Mouse (Mus musculus) layer of hippocampus, postnatal 10 days (tissue): ENCODE measurements around the gene 1700069L16Rik. TPM values are rescaled to one million over a fixed set of nuclear protein-coding genes. Genes with fewer than 3 reads are reported as not detected.

ENCODE experiments used
- DNase-seq, 2 experiments: peaks; one replicate each; pipeline ENCODE4 v3.0.0; 2021; ENCODE audit warnings: low spot score in 2 of 2
- total RNA-seq, 2 experiments: library from RNA; stranded (reverse); gene quantifications; 2 replicates each; pipeline ENCODE4 v1.2.3; 2021

1700069L16Rik gene
- total RNA-seq, 2 experiments from 2014 or later = not detected

DNA sequence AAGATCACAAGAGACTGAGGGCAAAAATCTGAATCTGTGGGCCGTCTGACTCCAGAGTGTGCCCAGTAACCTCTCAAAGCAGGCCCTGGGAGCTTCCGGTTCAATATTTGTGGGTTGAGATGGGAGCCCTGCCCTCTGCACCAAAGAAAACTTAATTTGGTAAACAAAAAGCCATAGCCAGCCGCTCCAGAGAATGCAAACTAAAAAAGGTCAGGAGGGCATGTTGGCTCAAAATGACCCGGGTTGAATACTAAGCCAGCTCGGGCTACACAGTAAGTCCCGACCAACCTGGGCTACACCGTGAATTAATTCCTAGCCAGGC, 10.4 kb upstream of the 1700069L16Rik start:
- no peak for DNase-seq

DNA sequence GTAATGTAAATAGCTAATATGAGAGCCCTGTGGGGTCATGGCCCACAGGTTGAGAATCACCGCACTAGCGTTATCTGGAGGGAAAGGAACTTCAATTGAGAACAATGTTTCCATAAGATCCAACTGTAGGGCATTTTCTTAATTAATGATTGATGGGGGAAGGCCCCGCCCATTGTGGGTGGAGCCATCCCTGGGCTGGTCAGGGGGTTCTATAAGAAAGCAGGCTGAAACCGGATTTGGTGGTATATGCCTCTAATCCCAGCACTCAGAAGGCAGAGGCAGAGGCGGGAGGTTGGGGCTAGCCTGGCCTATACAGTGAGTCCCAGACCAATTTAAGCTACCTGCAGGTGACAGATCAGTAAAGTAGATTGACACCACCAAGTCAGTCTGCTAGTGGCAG, 9.8 kb upstream of the 1700069L16Rik start:
- no peak for DNase-seq

DNA sequence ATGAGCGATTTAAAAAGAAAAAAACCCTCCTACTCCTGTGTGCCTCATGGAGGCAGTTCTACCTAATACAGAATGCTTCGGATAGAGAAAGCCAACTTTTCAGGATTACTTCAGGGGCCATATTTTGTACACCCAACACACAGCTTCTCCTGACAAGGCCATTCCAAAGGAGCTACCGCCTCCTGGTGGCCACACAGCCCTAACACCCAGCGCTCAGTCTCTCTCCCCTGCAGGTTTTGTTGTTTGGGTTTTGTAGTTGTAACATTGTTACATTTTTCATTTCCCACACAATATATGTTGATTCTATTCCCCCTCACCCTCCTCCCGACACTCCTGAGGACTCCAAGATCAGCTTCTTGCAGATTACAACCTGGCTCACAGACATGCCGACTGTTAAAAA, 7.6 kb upstream of the 1700069L16Rik start:
- DNase-seq = peak; percentile 72 to 79

DNA sequence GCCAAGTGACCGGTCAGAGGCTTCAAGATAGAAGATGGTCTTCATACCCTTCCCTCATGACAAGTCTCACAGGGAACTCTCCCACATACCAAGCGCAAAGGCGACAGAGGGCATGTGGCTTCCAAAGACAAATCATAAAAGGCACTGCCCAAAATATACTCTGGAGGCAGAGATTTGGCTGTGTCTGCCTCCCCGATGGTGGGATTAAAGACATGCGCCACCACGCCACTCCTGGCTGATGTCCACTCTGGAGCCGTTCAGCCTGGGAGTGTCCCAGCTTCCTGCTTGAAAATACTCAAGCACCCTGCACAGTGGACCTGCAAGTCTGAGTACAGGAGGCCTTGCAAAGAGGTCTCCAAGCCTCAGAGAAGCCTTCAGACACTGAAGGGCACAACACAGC, 6.6 kb upstream of the 1700069L16Rik start:
- no peak for DNase-seq

DNA sequence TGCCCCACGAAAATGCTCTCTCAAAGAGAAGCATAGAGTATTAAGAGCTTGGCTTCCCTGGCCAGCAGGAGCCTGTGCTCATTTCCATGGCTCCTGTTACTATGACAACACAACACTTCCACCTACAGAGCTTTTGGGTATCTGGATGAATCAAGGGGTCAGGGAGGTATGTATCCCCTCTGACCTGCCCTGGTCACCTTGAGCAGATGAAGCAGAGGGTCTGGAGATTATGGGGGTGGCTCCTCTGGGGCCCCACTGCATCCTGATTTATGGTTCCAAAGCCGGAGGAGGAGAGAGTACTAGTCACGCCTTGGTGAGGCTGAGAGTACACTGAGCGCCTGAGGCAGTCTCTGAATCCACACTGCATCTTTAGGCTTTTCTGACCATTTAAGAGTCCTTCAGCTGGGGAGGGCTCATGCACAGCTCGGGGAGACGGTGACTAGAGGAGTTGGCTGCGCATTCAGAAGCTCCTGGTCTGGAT, 6.1 kb upstream of the 1700069L16Rik start:
- DNase-seq = no peak

DNA sequence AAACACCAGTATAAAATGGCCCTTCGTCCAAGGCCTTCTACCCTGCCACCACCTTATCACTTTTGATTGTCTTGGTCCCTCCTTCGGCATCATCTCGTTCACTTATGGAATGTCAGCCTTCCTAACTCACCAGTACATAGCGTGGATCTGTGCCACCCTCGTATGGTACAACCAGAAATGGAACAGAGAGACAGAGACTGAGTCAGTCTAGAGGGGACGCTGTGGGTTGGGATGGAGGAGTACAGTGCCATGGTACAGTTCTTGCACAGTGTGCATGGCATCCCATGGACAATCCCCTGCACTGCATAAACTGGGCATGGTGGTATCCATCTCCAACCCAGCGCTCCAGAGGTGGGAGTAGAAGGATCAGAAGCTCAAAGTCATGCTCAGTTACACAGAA, 4.1 kb upstream of the 1700069L16Rik start:
- DNase-seq = no peak

DNA sequence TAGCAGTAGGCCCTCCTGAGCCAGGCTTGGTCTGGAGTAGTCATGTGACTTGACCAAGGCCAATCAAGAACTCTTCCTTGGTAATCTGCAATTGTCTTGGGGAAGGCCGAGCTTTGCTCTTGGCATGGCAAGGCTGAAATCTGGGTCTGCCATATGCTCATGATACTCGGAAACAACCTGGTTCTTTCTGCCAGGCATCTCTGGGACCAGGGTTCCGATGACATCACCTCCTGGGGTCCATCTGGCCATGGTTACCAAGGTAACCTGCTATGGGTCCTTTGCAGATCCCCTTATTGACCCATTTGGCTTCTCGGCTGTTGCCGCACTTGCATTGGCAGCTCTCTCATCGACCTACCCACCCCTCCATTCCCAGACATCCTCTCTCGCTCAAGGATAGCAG, 3.4 kb upstream of the 1700069L16Rik start:
- no peak for DNase-seq

DNA sequence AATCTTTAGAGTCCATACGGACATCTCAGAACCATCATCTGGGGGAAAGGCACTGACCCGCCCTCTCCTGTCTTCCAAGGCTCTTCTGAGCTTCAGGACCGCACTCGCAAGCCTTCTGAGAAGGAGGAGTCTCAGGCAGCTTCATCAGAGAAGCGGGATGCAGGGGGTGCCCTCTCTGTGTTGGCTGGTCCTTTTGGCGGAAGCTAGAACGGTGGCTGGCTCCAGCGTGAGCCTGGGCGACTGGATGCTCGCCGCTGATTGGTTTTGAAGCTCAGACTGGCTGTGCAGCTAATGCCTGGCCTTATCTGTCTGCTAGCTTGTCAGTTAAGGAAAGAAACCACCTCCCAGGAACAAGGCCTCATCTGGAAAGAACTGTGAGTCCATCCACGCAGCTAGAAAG, 2.7 kb upstream of the 1700069L16Rik start:
- DNase-seq = no peak

DNA sequence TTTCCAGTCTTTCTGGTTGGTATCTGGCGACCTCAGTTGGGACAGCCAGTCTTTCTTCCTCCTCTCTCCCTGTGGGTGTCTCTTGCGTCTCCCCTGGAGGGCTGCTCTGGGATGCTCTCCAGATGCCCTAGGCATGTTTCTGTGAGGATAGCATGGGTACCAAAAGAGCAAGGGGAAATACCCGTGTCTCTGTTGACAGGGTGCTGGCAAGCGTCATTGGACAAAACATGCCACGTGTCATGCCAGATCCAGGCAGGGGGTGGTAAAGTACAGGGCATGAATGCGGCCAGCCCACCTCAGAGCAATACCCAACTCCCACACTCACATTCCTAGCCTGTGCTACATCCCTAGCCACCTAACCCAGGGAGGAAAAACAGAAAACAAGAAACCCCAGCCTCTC, 2.0 kb upstream of the 1700069L16Rik start:
- no peak for DNase-seq

DNA sequence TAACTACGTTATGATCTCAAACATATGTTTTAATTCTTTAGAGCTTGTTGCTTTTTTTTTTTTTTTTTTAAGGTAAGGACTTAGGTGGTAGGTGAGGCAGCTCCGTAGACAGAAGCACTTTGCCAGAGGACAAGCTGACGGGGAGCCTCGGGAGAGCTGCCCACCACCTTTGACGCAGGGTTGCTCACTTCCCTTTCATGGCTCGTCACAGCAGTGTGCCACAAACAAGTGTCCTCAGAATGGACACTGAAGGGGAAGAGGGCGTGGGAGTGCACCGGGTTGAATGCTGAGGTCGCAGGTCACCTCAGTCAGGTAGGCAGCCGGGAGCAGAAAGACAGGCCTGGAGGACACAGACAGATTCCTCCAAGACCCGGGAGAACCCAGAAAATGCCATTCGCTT, 845 bp upstream of the 1700069L16Rik start:
- no peak for DNase-seq

DNA sequence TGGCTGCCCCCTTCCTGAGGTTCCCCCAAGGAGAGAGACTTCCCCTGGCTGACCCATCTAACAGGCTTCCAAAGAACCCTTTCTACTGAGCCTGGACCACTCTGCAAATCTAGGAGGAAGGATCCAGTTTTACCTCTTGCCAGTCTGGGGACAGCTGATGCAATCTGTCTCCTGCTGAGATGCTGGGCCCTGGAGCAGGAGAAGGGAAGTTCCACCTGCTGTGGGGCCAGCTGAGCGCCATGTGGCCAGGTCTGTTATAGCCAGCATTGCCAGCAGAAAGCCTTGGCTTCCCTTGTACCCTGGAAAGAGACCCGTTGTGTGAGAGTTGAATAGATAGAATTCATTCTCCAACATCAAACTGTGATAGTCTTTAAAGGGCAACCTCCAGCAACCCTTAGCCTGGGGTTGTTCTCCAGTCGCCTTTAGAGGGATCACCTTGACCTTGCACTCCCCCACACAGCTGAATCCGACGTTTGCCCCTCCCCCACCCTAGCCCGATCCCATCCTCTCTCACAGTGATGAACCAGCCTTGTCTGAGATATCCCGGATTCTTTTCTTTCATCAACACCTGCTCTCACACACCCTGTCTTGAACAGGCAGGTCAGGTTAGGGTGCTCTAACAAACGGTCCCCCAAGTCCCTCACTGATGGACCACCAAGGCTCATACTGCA, 870 bp downstream of the 1700069L16Rik start:
- DNase-seq = peak; percentile 41 to 43

DNA sequence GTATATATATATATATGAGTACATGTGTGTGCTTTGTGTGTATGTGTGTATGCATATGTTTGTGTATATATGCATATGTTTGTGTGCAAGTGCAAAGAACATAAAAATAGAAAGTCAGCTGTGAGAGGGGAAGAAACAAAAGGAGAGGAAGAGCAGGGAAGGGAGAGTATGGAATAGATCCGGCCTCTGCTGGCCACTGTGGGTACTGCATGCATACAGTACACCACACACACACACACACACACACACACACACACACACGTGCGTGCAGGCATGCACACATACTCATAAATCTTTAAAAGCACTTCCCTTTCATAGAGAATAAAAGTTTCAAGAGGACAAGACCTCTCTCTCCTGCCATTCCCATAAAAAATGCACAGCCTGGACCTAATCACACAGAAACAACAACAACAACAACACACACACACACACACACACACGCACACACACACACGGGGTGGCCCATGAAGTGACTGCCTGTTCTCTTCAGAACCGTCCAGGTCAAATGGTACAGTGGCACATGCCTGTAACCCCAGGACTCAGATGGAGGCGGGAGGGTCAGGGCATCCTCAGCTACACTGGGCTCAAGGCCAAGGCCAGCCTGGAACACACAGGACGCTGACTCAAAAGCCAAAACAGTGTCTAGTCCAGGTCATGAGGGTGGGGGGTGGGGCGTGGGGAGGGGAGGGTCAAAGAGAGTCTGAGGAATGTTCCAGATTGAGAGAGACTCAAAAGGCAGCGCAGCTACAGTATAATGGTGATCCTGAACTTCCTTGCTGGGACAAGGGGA, 2.2 kb downstream of the 1700069L16Rik start:
- no peak for DNase-seq

DNA sequence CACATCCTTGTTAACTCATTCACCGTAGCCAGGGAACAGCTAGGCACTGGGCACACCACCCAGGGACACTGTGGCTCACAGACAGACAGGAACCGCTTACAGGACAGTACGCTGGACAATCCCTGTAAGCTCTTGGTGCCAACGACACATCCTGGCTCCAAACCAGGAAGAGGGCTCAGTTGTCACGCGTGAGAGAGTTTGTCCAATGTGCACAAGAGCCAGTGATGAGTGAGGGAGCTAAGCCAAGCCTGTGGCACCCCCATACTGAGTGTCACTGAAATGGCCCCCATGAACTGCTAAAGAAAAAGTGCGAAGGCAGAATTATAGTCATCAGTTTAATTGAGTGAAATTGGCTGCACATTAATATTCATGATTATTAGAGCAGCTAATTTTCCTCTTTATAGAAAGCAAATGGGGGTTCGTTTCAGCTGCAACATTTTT, 5.3 kb downstream of the 1700069L16Rik start:
- peak in 1 of 2 experiments; percentile 39 for DNase-seq

DNA sequence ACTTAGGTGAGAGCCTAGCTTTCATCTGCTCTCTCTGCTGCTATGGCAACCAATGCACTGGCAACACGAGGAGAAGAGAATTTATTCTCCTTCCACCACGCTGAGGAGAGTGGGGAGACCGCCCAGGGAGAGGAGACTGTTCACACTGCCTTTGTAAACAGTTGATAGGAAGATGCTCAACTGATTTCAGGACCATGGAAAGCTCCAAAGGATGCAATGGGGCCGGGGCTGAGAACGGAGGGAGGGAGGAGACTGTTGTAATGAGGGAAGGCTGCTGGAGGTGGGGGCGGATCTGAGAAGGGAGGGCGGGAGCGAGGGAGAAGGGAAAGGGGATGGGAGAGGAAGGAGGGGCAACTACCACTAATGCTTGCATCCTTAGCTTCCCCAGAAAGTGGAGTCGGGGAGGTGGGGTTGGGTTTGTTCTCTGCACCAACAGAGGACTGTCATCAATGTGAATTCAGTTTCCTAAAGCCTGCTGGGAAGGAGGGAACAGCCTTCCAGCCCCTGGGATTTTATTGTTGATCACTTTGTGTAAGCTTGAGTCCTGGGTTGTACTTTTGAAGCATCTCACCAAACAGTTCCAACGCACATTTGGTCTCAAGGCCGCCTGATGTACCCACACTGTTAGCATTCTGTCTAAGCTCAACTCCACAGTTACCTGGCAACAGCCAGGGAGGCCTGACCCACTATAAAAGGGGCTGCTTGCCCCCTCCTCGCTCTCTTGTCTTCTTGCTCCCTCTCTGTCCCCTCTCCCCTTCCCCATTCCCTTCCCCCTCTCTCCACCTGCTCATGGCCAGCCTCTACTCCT, 7.8 kb downstream of the 1700069L16Rik start:
- peak; percentile 54 to 67 for DNase-seq

DNA sequence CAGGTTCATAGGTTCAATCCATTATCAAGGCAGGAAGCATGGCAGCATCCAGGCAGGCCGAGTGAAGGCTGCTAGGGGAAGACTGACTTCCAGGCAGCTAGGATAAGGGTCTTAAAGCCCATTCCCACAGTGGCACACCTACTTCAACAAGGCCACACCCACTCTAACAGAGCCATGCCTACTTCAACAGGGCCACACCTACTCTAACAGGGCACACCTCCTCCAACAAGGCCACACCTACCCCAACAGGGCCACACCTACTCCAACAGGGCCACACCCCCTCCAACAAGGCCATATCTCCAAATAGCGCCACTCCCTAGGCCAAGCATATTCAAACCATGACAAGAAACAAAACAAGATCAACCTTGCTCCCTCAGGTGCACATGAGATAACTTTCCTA, 11.7 kb downstream of the 1700069L16Rik start:
- no peak for DNase-seq

DNA sequence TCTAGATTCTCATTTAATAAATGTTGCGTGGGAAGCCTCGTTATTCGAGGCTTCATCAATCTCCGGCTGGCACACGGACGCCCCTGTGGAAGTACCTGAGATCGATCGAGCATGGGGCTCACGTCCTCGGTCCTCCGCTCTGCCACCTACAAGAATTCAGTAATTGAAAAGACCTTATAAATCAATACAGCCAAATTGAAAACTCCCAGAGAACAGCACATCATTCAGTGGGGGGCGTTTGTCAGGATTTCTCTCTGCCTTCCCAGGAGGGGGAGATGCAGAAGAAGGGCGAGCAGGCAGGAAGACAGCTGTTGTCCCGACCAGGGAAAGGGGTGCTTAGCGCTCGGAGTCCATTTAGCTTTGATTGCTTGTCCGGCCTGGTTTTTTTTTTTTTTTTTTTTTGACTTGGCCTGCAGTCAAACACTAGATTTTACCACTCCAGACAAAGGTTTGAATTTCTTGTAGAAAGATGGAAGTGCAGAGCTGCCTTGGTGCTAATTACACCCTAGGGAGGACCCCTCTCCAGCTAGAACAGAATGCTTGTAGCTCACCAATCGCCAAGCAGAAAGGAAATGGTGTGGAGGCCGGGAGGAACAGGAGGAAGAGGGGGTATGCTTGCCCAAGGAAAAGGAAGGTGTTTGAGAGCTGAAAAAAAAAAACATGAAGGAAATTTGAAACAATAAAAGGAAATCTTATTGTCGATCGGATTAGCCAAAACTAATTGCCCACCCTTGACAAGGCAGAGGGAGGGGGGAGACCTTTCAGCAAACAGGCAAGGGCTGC, 20.6 kb downstream of the 1700069L16Rik start:
- no peak for DNase-seq

DNA sequence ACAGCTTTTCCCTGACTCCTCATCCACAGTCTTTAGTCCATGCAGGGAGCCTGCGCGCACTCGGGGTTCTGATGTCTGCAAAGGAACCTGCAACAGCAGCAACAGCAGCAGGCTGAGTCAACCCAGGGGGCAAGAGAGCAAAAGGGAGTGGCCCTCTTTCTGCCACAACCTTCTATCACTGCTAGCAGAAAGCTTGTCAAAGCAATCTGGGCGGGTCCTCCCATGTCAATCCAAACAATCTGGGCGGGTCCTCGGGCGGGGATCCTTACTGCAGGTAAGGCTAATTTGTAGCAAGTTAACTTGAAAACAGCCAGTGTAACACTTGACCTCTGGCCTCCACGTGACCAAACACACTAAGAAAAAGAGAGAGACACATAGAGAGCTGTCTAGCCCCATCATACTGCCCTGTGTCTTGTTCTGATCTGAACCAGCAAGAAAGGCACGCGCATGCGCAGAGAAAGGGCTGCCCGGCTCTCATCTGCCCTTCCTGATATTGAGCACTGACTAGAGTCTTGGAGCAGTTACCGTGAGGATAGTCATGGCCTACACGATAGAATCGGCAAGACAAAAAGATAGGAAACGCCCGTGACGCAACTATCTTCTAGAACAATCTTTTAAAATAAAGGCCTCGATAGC, 24.1 kb downstream of the 1700069L16Rik start:
- no peak for DNase-seq

DNA sequence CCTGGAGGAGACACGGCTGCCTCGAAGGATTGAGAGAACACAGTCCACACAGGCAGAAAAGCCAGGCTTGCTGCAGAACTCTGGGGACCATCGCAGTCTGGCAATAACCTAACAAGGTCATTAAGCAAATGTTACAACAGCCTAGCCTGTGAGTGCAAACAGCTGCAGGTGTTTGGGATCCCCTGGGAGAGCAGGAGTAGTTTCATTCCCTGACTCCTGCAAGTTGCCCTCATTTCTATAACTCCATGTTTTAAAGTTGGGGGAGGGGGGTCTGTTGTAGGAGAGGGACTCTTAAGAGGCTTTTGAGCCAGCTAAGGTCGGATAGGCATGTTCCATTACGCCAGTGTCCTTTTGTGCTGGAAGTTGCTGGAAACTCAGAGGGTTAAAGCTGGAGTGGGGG, 30.2 kb downstream of the 1700069L16Rik start:
- DNase-seq = no peak

DNA sequence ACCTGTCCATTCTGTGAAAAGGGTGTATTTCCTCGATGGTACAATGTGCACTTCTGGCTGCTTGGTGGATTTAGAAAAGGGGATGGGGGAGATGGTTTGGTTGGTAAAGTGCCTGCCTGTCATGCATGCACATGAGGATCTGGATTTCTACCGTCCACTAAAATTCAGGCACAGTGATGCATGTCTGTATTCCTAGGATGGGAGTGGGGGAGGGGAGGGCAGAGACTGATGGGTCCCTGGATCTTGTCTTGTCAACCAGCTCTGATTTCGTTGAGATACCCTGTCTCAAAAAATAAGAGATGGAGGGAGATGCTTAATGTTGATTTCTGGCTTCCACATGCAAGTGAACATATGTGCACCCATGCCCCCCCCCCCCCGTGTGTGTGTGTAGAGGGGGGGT, 30.6 kb downstream of the 1700069L16Rik start:
- no peak for DNase-seq

DNA sequence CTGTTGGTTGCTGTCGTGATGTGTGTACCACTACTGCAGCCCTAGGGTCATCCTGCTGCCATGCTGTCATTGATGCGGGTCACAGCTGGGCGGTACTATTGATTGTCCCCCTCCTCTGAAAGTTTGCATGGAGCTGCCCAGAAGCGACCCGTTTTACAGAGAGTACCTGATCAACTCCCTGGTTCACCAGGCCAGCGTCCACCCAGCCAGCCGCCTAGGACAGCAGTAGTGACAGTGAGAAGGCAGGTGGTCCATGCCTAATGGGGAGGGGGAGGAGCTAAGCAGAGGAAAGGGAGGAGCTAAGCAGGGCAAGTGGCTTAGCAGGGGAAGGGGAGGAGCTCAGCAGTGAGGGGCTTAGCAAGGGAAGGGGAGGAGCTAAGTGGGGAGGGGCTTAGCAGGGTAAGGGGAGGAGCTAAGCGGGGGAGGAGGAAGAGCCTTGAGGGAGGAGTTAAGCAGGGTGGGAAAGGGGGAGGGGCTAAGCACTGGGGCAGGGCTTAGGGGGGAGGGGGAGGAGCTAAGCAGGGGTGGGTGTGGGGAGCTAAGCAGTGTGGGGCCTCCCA, 31.3 kb downstream of the 1700069L16Rik start:
- DNase-seq = no peak
